Mouse (Mus musculus): ENCODE results near the gene Fam89b.

- TF ChIP-seq POLR2A (IDR thresholded peaks at IDR 0.05; ENCODE audit: borderline replicate concordance, control insufficient read depth, low read depth, low read length), result no peak
- TF ChIP-seq CTCF (IDR thresholded peaks at IDR 0.05; ENCODE audit: control insufficient read depth, insufficient read depth, low read length), result no peak
Observed at GRCm38 (mm10) chr19:5685431-5685830, 44.0 kb downstream of the Fam89b start.

All from bone marrow, adult 2 months (tissue).